Mouse (Mus musculus) left cerebral cortex, postnatal 4 days (tissue): ENCODE data around the gene Lat2. TPM values are rescaled to one million over a fixed set of nuclear protein-coding genes. Genes with fewer than 3 reads are reported as not detected.

ENCODE experiments used
- DNase-seq: peaks from one replicate; pipeline ENCODE4 v3.0.0-alpha.2; 2022
- intact Hi-C: fragments of 180-260 bp; cut with DNase I; formaldehyde crosslinking; loops from one replicate; pipeline ENCODE4 v1.15.1; 2025
- total RNA-seq, 2 experiments: library from RNA; stranded (reverse); gene quantifications; 2 replicates each; pipeline ENCODE4 v1.2.3; 2021

Lat2 gene
- total RNA-seq, 2 experiments from 2014 or later, result 4.4 to 5.6 TPM

- no peak for DNase-seq
- intact Hi-C loops, result no loop called here
Measured at GRCm38 (mm10) chr5:134614296-134614695, 529 bp downstream of the Lat2 start.

GRCm38 (mm10) chr5:134613727-134614126 lies 1.1 kb downstream of the Lat2 start:
- intact Hi-C loops, result no loop called here
- DNase-seq, result no peak

DNA sequence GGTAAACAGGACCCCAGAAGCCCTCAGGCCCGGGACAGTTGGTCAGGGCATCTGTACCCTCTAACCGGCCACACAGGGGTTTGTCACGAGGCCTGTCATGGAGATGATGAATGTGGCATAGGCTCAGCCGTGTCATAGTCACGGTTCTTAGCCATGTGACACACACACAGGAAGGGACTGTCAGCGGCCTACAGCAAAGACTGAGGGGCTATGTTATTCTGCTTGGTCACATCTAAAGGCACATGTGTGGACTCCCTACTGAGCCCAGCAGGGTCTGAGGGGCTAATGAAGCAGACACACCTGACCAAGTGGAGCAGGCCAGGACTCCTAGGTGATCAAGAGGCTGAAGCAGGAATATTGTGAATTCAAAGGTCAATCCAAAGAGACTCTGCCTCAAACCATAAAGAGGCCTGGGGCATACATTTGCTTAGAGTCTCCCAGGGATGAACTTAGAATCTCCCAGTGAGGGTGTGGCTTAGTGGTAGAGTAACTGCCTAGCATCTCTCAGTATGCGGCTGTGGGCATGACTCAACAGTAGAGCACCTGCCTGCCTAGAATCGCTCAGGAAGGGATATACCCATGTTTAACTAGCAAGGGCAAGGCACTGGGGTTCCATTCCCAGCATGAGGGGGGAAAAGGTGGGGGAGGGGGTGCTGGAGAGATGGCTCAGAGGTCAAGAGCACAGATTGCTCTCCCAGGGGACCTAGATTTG lies 2.9 kb downstream of the Lat2 start:
- no peak for DNase-seq
- intact Hi-C loops, result no loop called here

- intact Hi-C loops, result no loop called here
Measured at GRCm38 (mm10) chr5:134609916-134610643, 4.7 kb downstream of the Lat2 start.

DNA sequence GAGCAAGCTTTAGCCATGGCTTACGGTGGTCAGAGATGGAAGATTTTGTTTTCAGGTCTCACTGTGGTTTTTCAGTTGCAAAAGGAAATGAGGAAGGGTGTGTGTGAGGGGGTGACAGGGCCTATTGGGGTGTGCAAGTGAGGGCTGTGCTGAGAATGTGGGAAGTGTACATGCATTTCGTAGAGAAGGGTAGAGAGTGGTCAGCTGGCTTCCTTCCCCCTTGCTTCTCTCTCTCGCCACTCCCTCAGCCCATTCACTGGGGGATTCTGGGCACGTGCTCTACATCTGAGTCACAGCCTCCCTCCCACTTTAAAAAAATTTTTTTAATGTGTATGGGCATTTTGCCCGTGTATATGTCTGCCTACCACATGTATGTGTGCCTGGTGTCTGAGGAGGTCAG lies 7.7 kb downstream of the Lat2 start:
- no peak for DNase-seq
- intact Hi-C loops, result no loop called here

More at GRCm38 (mm10) chr5:134609916-134610643, 4.7 kb downstream of the Lat2 start:
- DNase-seq, result no peak

DNA sequence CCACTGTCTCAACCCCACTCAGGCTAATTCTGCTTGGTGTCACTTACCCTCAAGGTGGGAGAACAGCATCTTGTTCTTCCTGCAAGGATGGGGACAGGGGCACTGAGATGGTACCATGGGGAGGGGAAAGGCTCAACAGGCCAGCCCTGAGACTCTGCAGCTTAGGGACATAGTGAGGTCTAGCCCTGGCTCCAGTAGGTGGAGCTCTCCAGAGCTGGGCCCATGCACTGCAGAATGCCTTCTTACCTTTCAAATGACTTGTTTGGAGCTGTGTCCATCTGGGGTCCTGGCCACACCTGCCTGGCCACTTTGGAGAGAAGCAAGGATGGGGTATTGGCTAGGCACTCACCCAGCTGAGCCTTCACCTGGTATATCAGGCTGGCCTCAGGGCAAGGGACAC lies 8.5 kb downstream of the Lat2 start:
- DNase-seq, result no peak
- intact Hi-C loops, result no loop called here

GRCm38 (mm10) chr5:134604376-134604775 lies 10.4 kb downstream of the Lat2 start:
- intact Hi-C loops, result no loop called here
- no peak for DNase-seq

DNA sequence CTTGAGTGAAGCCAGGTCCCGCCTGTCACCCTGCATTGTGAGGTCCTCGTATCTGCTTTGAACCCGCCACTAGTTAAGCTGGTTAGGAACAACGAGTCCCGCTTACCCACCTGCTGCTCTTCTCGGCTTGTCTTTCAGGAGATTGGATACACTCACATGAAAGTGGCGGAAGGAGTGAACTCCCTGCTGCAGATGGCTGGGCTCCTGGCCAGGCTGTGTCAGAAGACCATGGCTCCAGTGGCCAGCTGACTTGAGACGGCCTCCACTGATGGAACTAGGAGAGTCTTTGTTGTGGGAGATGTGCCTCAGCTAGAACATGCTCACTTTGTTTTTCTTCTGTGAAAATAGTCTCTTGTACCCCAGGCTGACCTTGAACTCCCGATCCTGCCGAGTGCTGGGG lies 17.1 kb downstream of the Lat2 start:
- intact Hi-C loops, result no loop called here
- peak; percentile 68 for DNase-seq

DNA sequence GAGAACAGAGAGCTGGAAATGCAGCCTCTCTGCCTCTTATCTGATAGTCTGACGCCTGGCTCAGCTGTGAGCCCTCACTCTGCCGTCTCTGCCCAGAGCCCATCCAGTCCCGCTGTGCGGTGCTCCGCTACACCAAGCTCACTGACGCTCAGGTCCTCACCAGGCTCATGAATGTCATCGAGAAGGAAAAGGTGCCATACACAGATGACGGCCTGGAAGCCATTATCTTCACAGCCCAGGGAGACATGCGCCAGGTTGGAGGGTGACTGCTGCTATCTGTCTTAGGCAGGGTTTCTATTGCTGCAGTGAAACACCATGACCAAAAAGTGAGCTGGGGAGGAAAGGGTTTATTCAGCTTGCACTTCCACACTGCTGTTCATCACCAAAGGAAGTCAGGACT lies 21.7 kb downstream of the Lat2 start:
- no peak for DNase-seq
- intact Hi-C loops, result no loop called here

GRCm38 (mm10) chr5:134592026-134592581 lies 22.7 kb downstream of the Lat2 start:
- intact Hi-C loops, result no loop called here
- peak; percentile 27 for DNase-seq

- no peak for DNase-seq
- intact Hi-C loops, result loop anchor here (10.0 kb wide), 1 partner anchor 195 kb away; no protein-coding TSS in a partner anchor
Measured at GRCm38 (mm10) chr5:134589900-134590299, 24.9 kb downstream of the Lat2 start.

GRCm38 (mm10) chr5:134584798-134585197 lies 30.0 kb downstream of the Lat2 start:
- intact Hi-C loops, result loop anchor here (5.0 to 10.0 kb wide), 2 partner anchors 92 to 190 kb away; no protein-coding TSS in a partner anchor

GRCm38 (mm10) chr5:134583884-134584213 lies 31.0 kb downstream of the Lat2 start:
- intact Hi-C loops, result loop anchor here (5.0 to 10.0 kb wide), 2 partner anchors 92 to 189 kb away; no protein-coding TSS in a partner anchor
- no peak for DNase-seq

More at GRCm38 (mm10) chr5:134584798-134585197, 30.0 kb downstream of the Lat2 start:
- no peak for DNase-seq

- DNase-seq, result no peak
- intact Hi-C loops, result loop anchor here (5.0 to 10.0 kb wide), 2 partner anchors 91 to 188 kb away; no protein-coding TSS in a partner anchor
Measured at GRCm38 (mm10) chr5:134583006-134583883, 31.6 kb downstream of the Lat2 start.

DNA sequence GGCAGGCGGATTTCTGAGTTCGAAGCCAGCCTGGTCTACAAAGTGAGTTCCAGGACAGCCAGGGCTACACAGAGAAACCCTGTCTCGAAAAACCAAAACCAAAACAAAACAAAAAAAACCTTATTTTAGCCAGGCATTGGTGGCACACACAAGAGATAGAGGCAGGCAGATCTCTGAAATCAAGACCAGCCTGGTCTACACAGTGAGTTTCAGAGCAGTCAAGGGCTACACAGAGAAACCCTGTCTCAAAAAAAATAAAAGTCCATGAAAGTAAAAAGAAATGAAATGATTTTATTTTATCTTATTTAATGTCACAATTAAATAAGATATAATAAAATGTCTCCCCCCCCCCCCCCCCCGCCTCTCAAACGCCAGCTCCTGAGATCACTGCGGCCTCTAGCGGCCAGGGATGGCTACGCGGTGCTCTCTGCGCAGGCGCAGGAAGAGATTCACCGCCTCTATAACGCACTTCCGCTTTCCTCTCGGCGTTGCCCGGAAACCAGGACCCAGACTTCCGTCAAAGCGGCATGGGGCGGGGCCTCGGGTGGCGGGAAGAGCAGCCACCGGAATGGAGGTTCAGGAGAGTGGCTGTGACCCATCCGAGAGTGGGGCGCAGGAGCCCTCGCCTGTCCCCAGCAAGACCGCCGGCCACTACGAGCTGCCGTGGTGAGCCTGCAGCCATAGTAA lies 32.5 kb downstream of the Lat2 start:
- DNase-seq, result peak; percentile 97
- intact Hi-C loops, result loop anchor here (5.0 to 10.0 kb wide), 2 partner anchors 90 to 188 kb away; no protein-coding TSS in a partner anchor

GRCm38 (mm10) chr5:134581146-134581545 lies 33.7 kb downstream of the Lat2 start, which contains the start of gene Rfc2:
TSS of gene Rfc2 (plus strand) at chr5:134581366.
- DNase-seq, result no peak
- intact Hi-C loops, result loop anchor here (5.0 to 10.0 kb wide), 2 partner anchors 89 to 186 kb away; no protein-coding TSS in a partner anchor

DNA sequence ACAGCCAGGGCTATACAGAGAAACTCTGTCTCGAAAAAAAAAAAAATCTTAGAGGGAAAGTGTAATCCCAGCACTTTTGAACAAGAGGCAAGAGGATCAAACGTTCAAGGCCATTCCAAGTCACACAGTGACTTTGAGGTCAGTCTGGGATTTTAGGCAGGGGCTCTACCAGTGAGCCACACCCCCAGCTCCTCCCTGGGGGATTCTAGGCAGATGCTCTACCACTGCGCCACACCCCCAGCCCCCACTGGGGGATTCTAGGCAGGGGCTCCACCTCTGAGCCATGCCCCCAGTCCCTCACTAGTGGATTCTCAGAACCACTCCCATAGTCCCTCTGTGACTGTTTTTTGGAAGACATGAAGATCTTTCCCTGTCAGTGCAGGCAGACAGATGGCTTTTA lies 35.7 kb downstream of the Lat2 start:
- intact Hi-C loops, result no loop called here
- no peak for DNase-seq

DNA sequence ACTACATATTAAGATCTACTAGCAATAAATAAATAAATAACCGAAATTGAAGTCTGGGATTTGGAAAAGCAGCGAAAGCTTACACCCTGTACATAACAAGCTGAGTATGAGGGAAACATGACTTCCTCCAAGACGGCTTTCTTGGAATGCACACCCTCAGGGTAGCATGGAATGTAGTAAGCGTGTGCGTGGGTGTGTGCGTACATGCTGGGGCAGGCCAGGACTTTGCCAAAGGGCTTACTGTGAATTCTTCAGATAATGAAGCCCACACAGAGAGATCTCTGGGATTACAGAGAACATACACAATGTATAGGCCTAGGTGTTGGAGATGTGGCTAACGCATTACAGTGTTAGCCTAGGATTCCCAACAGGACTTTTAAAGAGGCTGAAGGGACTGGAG lies 37.3 kb downstream of the Lat2 start:
- intact Hi-C loops, result no loop called here
- no peak for DNase-seq

DNA sequence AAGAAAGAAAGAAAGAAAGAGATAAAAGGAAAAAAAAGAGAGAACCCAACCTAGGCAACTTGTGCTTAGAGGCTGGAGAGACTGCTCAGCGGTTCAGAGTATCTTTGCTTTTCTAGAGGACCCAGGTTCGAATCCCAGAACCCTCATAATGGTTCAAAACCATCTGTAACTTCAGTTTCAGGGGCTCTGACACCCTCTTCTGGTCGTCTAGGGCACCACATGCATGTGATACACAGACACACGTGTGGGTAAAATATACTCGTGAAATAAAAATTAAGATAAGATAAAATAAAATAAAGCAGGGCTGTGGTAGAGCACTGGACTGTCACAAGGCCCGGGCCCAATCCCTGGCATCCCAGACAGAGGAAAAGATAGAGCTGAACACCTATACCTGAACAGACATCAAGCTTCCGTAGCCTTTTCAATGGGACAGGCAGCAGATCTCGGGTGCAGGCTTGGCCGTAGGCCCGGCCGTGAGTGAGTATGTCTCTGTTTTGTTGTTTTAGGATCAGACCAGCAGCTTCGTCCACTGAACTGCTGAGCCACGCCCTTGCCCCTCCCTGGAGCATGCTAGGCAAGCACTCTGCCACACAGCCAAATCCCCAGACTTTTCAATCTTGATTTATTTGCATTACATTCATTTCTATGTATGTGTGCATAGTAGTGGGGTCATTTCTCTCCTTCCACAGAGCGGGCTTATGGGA lies 38.2 kb downstream of the Lat2 start:
- no peak for DNase-seq
- intact Hi-C loops, result no loop called here
